Mouse (Mus musculus) heart, embryonic 13.5 days (tissue): Measurements from ENCODE around the gene Prok2. TPM values are rescaled to one million over a fixed set of nuclear protein-coding genes. Genes with fewer than 3 reads are reported as not detected.

Experiments used
- ATAC-seq: fragments of 200-750 bp; cut with Nextera tagmentation; 2 replicates; pipeline ENCODE4 v1.8.0; 2017; ENCODE audit warnings: moderate TSS enrichment; ENCODE audit not compliant: insufficient number of reproducible peaks, low FRiP score, low TSS enrichment; ENCODE audit errors: extremely low read depth
- H3K27ac ChIP-seq: fragments of 300-500 bp; sonication (generic); replicated peaks from 2 replicates; pipeline ENCODE4 v1.5.1; 2015; ENCODE audit warnings: moderate library complexity, mild to moderate bottlenecking, inconsistent platforms
- H3K27me3 ChIP-seq: fragments of 300-500 bp; sonication (generic); replicated peaks from 2 replicates; pipeline ENCODE4 v1.6.1; 2015; ENCODE audit warnings: mild to moderate bottlenecking, inconsistent platforms
- H3K36me3 ChIP-seq: fragments of 300-500 bp; sonication (generic); 2 replicates; pipeline ENCODE4 v1.6.1; 2015; ENCODE audit warnings: mild to moderate bottlenecking, inconsistent platforms
- H3K4me1 ChIP-seq: fragments of 300-500 bp; sonication (generic); 2 replicates; pipeline ENCODE4 v1.6.1; 2015; ENCODE audit warnings: inconsistent platforms
- H3K4me2 ChIP-seq: fragments of 300-500 bp; sonication (generic); 2 replicates; pipeline ENCODE4 v1.6.1; 2015; ENCODE audit warnings: inconsistent platforms, mild to moderate bottlenecking, moderate library complexity
- H3K4me3 ChIP-seq: fragments of 300-500 bp; sonication (generic); 2 replicates; pipeline ENCODE4 v1.5.1; 2015; ENCODE audit warnings: moderate library complexity, mild to moderate bottlenecking, inconsistent platforms
- H3K9ac ChIP-seq: fragments of 300-500 bp; sonication (generic); 2 replicates; pipeline ENCODE4 v1.6.1; 2015; ENCODE audit warnings: inconsistent platforms, mild to moderate bottlenecking, moderate library complexity
- H3K9me3 ChIP-seq: fragments of 300-500 bp; sonication (generic); 2 replicates; pipeline ENCODE4 v1.6.1; 2016; ENCODE audit warnings: inconsistent platforms
- WGBS: fragments of 180-500 bp; shearing (Covaris S2); methylation state at CpG from one replicate; pipeline ENCODE4 v1.1.7; 2015; ENCODE audit warnings: mixed read lengths; 5-methylcytosine and 5-hydroxymethylcytosine counted together
- polyA plus RNA-seq: library from polyadenylated mRNA; unstranded; fragments of >200 nt; fragmentation: Nextera tagmentation; extraction: Ambion mirVana; gene quantifications from 2 replicates; pipeline ENCODE4 v1.2.1, GENCODE M21; 2015

The Prok2 gene
- polyA plus RNA-seq, result not detected in 2 replicates

GRCm38 (mm10) chr6:99725971-99726561, at the start of gene Prok2:
TSS of gene Prok2 (minus strand) at chr6:99726392.
- Histone ChIP-seq H3K4me2 (peak within 1 kb of the TSS; percentile 88), H3K27me3 (peaks cover 80% of the 10 kb centered on the region), H3K36me3 (no peaks in the 10 kb centered on the region), H3K27ac (no peak within 1 kb of the TSS), H3K4me3 (peak within 1 kb of the TSS; percentile 56), H3K9me3 (no peaks in the 10 kb centered on the region), H3K4me1 (peaks cover 14% of the 10 kb centered on the region), H3K9ac (peak within 1 kb of the TSS; percentile 66)
- WGBS, result under 1% methylated on average over 45 of the region's 61 CpGs
- no peak for ATAC-seq

- Histone ChIP-seq H3K27me3 (0 out of 2 replicates have a peak, but pooled peaks cover 12% of the 10 kb centered on the region), H3K9me3 (no peaks in the 10 kb centered on the region), H3K4me1 (peaks cover 7% of the 10 kb centered on the region), H3K4me2 (no peak overlapping the region), H3K36me3 (no peaks in the 10 kb centered on the region), H3K9ac (no peak overlapping the region), H3K4me3 (no peak overlapping the region), H3K27ac (no peak overlapping the region)
- no peak for ATAC-seq
- WGBS, result 75% methylated on average over 10 of the region's 10 CpGs
These were observed 48.5 kb upstream of the Prok2 start for GRCm38 (mm10) chr6:99774680-99775079.

DNA sequence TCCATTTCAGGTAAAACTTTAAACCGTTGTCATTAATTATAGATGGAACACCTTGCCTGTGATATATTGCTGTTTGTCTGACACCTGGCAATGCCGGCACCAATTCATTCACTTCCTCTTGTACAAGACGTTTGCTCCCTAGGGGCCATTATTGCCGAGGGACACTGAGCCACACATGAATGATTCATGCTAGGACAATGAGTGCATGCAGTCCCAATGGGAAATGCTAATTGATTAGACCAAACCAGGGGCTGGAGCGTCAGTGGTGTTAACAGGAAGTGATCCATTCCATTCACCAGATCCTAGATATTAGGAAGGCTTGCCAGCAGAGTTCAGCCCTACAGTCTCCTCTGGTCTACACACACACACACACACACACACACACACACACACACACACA, 42.3 kb upstream of the Prok2 start:
- Histone ChIP-seq H3K27me3 (peaks cover 3% of the 10 kb centered on the region; the same call in 1 of the 2 replicates), H3K36me3 (no peaks in the 10 kb centered on the region), H3K4me3 (no peak overlapping the region), H3K27ac (no peak overlapping the region), H3K9me3 (no peaks in the 10 kb centered on the region), H3K4me2 (no peak overlapping the region), H3K9ac (no peak overlapping the region), H3K4me1 (no peaks in the 10 kb centered on the region)
- no peak for ATAC-seq
- WGBS, result 52% methylated on average over 5 of the region's 5 CpGs

- H3K27me3 ChIP-seq, result peaks cover 6% of the 10 kb centered on the region; the same call in 1 of the 2 replicates
- no peak overlapping the region for H3K4me3 ChIP-seq
- no peak overlapping the region for H3K27ac ChIP-seq
- H3K36me3 ChIP-seq, result no peaks in the 10 kb centered on the region
- H3K9ac ChIP-seq, result no peak overlapping the region
- no peak for ATAC-seq
- no peak overlapping the region for H3K4me2 ChIP-seq
- H3K9me3 ChIP-seq, result no peaks in the 10 kb centered on the region
- 62% methylated on average over 3 of the region's 3 CpGs for WGBS
- H3K4me1 ChIP-seq, result no peaks in the 10 kb centered on the region
These were observed 38.7 kb upstream of the Prok2 start for GRCm38 (mm10) chr6:99764916-99765315.

DNA sequence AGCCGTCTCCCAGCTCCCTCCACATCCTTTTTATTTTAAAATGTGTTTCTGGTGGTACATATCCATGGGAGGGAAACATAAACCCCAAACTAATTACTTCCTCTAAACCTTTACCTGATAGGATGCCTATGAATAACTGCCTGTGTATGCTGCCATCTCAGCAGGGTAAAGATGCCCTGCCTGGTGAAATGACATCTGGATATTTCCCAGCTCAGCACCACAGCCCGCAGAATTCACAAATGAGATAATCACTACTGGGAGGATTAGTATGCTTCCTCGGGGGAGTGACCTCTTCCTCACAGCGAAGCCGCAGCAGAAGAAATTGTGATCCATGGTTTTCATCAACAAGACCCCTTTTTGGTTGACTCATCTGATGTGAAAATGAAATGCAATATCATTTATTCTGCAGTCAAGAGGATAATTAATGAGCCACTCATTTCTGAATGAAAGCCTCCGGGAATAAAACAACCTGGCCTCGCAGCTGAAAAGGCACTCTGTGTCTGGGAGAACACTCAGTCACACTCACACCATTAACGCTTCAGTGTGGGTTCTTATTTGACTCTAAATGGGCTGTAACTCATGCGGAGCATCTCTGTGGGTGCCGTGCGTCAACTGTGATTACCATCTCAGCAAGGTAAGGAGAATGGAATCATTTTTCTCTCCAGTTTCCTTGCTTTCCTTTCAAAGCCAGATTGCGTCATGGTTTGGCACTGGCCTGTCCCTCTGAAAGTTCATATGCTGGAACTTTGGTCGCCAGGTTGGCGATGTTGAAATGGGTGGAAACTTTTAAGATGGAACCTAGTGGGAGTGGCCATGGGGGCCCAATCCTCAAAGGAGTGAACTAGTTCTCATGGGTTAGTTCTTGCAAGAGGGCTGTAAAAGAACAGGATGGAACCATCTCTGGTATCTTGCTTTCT, 36.1 kb upstream of the Prok2 start:
- Histone ChIP-seq H3K9ac (no peak overlapping the region), H3K27me3 (peaks cover 6% of the 10 kb centered on the region; the same call in 1 of the 2 replicates), H3K36me3 (no peaks in the 10 kb centered on the region), H3K4me2 (no peak overlapping the region), H3K9me3 (0 out of 2 replicates have a peak, but pooled peaks cover 5% of the 10 kb centered on the region), H3K4me3 (no peak overlapping the region), H3K4me1 (no peaks in the 10 kb centered on the region), H3K27ac (no peak overlapping the region)
- 66% methylated on average over 14 of the region's 14 CpGs for WGBS
- ATAC-seq, result no peak

- 0 out of 2 replicates have a peak, but pooled peaks cover 5% of the 10 kb centered on the region for H3K9me3 ChIP-seq
- no peak overlapping the region for H3K9ac ChIP-seq
- H3K4me3 ChIP-seq, result no peak overlapping the region
- H3K27ac ChIP-seq, result no peak overlapping the region
- H3K4me1 ChIP-seq, result no peaks in the 10 kb centered on the region
- H3K36me3 ChIP-seq, result no peaks in the 10 kb centered on the region
- peaks cover 10% of the 10 kb centered on the region for H3K27me3 ChIP-seq
- WGBS, result 80% methylated on average over 9 of the region's 9 CpGs
- no peak overlapping the region for H3K4me2 ChIP-seq
- ATAC-seq, result no peak
These were observed 29.9 kb upstream of the Prok2 start for GRCm38 (mm10) chr6:99756105-99756504.

GRCm38 (mm10) chr6:99751308-99751707, 25.1 kb upstream of the Prok2 start:
- no peak for ATAC-seq
- Histone ChIP-seq H3K9me3 (no peaks in the 10 kb centered on the region), H3K36me3 (no peaks in the 10 kb centered on the region), H3K4me1 (0 out of 2 replicates have a peak, but pooled peaks cover 9% of the 10 kb centered on the region), H3K4me3 (no peak overlapping the region), H3K27me3 (peaks cover 10% of the 10 kb centered on the region), H3K4me2 (no peak overlapping the region), H3K9ac (no peak overlapping the region), H3K27ac (no peak overlapping the region)
- WGBS, result 56% methylated on average over 6 of the region's 6 CpGs

DNA sequence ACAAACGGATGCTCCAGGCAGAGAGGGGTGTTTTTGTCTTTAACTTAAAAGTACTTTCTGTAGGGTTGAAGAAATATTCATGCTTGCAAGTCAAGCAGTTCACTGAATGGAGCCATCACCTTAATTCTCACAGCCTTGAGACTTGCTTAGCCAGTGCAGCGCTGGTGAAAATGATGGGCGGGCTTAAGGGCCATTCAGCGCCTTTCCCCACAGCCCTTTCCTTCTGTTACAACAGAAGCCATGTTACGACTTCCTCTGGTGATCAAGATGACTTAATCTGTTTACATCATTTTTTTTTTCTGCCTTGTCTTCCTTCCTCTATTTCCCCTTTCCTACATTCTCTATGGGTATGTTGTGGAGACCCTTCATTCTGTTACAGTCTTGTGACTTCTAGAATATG, 20.1 kb upstream of the Prok2 start:
- Histone ChIP-seq H3K27ac (no peak overlapping the region), H3K4me2 (no peak overlapping the region), H3K9ac (no peak overlapping the region), H3K4me3 (no peak overlapping the region), H3K27me3 (0 out of 2 replicates have a peak, but pooled peaks cover 3% of the 10 kb centered on the region), H3K4me1 (0 out of 2 replicates have a peak, but pooled peaks cover 9% of the 10 kb centered on the region), H3K9me3 (no peaks in the 10 kb centered on the region), H3K36me3 (no peaks in the 10 kb centered on the region)
- 77% methylated on average over 5 of the region's 5 CpGs for WGBS
- ATAC-seq, result no peak

- Histone ChIP-seq H3K36me3 (no peaks in the 10 kb centered on the region), H3K27me3 (0 out of 2 replicates have a peak, but pooled peaks cover 3% of the 10 kb centered on the region), H3K9me3 (no peaks in the 10 kb centered on the region), H3K4me3 (no peak overlapping the region), H3K4me1 (0 out of 2 replicates have a peak, but pooled peaks cover 5% of the 10 kb centered on the region), H3K4me2 (no peak overlapping the region), H3K9ac (no peak overlapping the region), H3K27ac (no peak overlapping the region)
- WGBS, result 78% methylated on average over 3 of the region's 3 CpGs
- ATAC-seq, result no peak
These were observed 16.7 kb upstream of the Prok2 start for GRCm38 (mm10) chr6:99742866-99743265.

GRCm38 (mm10) chr6:99734666-99735065, 8.5 kb upstream of the Prok2 start:
- Histone ChIP-seq H3K4me1 (no peaks in the 10 kb centered on the region), H3K27ac (no peak overlapping the region), H3K9me3 (no peaks in the 10 kb centered on the region), H3K27me3 (peaks cover 44% of the 10 kb centered on the region), H3K36me3 (no peaks in the 10 kb centered on the region), H3K4me2 (no peak overlapping the region), H3K4me3 (no peak overlapping the region), H3K9ac (no peak overlapping the region)
- no peak for ATAC-seq
- WGBS, result 53% methylated on average over 5 of the region's 5 CpGs

GRCm38 (mm10) chr6:99732673-99733072, 6.5 kb upstream of the Prok2 start:
- no peaks in the 10 kb centered on the region for H3K9me3 ChIP-seq
- H3K27me3 ChIP-seq, result peaks cover 61% of the 10 kb centered on the region
- no peak overlapping the region for H3K4me3 ChIP-seq
- no peak for ATAC-seq
- no peaks in the 10 kb centered on the region for H3K36me3 ChIP-seq
- no peak overlapping the region for H3K9ac ChIP-seq
- no peak overlapping the region for H3K27ac ChIP-seq
- H3K4me2 ChIP-seq, result no peak overlapping the region
- WGBS, result 78% methylated on average over 8 of the region's 8 CpGs
- no peaks in the 10 kb centered on the region for H3K4me1 ChIP-seq
